Mouse (Mus musculus): ENCODE results near the gene Rpap2.

The Rpap2 gene

DNA sequence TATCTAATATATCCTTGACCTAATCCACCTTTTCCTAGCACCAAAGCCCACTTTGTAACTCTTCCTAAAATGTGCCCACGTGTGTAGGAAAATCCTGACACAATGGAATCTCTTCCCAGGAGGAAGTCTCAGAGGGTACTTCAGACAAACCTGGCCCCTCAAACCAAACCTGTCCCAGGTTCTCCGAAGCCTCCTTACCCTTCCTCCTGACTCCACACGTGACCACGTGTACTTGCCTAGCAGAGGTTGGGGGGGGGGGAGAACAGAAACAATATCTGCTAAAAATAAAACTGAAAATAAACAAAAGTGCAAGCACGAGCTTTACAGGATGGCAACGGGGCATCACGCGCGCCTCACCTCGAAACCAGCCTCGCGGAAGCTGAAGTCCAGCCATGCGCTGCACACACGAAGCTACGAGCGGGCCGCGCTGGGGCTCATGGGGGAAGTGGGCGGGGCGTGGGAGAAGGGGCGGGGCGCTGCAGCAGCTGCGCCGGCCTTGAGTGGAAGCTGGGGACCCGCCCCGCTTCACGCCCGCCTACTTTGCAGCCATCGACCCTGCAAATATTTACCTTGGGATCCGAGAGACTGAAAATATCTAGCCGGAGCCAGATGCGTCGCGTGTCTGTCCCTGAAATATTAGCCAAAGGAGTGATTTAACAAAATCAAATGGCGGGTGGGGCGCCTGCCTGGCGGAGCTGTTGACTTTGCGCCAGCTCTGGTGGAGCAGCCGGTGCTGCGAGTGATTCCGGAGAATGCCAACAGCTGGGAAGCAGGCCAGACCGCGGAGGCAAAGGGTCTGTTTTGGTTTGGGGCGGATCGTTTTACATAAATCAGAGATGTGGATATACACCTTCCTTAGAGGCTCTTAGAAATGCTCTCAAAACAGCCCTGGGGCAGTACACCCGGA, 90.7 kb downstream of the Rpap2 start:
- peak; percentile 72 to 80 for DNase-seq

DNA sequence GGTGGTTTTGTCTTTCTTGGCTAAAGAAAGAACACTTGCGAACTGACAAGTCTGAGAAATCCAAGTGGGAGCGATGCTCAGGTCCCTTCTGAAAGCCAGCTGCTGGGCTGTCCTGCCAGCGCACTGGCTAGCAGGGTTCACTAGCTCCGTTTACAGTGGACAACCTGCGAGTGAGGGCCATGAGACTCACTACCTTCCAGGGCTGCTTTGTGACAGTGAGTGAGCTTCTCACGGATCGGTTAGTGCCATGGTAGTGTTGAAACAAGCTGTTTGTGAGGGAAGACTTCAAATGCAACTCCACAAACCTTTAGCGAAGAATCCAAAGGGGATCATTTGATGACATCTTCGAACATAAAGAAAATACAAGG, 91.3 kb downstream of the Rpap2 start:
- DNase-seq = no peak

DNA sequence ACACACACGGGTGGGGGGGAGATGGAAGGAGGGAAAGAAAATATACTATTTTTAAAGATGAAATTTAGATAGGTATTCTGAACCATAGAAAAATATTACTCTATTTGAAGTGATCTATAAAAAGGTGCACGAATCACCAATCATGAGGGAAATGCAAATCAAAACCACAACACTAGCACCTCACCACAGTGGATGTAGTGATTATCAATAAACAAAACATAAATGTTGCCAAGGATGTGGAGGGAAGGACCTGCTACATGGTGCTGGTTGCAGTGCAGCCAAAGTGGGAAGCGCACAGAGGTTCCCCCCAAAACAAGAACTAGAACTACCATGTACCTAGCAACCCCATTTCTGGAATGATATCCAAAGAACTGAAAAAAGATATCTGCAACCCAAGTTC, 97.8 kb downstream of the Rpap2 start:
- no peak for DNase-seq

DNA sequence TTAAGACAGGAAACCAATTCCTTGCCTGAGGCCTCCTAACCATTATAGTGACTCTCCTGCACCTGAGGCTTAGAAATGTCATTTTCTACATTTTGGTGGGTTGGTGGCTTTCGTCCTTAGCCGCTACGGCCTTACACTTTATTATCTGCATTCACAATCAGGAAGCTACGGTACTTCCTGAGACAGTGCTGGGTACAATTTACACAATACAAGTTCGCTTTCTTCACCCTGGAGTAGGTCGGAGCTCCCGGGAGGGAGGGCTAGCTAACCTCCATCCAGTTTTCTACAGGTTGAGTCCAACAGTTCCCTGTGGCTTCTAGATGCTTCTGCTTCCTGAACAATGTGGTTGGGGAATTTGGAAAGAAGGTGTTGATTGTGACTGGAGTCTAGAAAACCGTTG, 101.7 kb downstream of the Rpap2 start:
- no peak for DNase-seq

DNA sequence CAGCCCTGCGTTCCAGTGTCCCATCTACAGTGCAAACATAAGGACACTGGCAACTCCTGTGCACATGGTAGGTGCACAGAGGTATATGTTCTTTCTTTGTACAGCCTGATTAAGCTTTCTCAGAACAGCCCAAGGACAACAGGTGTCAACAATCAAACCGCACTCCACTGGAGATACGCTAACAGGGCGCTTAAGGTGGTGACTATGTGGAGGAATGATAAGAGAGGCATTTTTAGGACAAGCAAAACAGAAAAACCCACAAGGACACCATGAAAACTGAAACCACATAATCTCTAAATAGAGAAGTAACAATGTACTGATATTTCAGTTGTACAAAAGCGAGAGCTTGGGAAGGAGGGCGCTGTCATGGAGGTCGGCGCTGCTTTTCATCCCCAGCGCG, 103.7 kb downstream of the Rpap2 start:
- no peak for DNase-seq

DNA sequence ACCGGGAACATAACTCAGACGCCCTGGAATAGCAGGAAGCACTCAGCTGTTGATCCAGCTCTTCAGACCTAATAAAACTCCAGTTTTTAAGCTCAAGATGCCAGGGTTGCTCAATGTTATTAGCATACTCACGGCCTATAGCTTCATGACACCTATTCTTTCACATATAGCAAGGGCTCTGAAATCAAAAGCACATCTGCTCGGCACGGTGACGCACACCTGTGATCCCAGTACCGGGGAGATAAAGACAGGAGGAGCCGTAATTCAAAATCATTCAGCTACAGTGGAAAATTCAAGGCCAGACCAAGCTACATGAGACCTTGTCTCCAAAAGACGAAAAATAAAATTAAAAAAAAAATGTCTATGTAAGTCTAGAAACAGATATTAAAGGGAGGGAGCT, 104.5 kb downstream of the Rpap2 start:
- DNase-seq = no peak

DNA sequence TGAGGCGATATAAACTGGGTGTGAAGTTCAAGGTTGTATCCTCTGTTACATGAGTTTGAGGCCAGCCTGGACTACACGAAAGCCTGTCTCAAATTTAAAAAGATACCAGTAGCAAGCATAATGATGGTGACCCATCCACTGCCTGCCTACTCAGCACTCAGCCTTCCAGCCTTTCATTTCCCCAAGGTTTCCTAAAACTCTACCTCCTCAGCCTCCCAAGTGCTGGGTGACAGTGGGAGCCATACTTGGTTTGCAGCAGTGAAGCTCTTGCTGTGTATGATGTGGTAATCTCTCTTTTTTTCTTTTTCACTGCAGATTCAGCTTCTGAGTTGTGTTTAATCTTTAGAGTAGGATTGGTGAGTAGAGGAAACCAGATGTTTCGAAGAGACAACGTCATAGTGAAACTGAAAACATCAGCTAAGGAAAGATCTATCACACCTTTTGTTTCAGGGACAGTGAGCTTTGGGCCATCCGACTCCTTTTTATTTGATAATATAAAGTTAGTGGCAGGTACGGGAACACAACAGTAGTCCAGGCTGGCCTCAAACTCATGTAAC, 106.1 kb downstream of the Rpap2 start:
- no peak for DNase-seq

DNA sequence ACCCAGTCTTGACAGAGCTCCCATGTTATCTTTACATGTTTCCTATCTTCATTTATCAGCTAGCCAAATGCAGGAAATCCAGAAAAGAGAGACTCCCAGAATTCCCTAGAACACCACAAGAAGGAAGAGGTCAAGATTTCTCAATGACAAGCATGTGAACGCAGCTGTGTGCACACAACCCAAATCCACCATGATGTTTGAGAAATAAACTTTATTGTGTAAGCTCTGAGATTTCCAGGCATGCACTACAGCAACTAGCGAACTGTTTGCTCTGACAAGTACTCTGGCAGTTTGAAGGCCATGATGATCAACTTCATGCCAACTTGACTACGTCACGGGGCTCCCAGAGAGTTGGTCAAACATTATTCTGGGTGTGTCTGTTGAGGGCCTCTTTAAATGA, 108.6 kb downstream of the Rpap2 start:
- peak; percentile 34 to 62 for DNase-seq

DNA sequence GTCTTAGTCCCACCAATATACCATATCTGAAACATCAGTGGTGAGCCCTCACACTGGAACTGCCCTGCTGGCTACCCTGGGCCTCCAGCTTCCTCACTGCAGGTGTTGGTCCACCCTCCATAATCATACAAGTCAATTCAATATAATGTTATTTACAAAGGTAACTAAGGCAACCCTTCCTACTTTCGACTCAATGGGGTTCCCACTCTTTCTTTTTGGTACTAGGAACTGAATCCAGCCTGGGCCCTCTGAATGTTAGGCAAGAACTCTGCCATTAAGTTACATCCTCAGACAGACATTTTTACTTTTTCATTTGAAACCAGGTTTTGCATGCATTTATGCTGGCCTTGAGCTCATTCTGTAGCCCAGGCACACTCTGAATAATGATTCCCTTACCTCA, 109.1 kb downstream of the Rpap2 start:
- no peak for DNase-seq

DNA sequence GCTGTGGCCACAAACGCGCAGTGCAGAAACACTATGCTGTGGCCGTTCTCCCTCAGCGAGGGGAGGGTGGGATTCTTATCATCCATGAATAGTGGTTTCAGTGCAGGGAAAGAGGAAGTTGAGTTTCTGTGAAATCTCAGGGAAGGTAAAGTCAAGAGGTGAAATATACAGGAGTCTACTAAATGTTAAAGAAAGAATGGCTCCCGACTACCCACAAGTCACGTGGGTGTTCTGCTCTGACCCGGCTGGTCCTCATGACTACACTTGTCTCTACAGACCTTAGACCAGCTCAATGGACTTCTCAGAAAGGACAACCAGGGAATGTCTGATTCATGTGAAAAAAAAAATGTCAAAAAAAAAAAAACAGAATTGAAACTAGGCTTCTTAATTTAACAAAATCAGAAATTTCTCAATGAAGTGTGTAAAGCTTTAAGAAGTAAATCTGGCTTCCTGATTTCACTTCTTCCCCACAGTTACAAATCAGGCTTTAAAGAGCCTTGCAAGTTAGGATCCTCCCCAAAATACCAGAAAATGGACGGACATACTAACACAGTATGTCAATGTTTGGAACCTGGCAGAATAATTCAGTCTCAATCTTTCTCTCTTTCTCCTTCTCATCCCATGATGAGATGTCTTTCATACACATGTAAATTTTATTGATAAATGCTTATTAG, 111.1 kb downstream of the Rpap2 start:
- no peak for DNase-seq

Measured in lung, adult 18-20 months (tissue).